Mouse (Mus musculus) CH12.LX (cell line): ENCODE data around the gene Plppr3. TPM values are rescaled to one million over a fixed set of nuclear protein-coding genes. Genes with fewer than 3 reads are reported as not detected.

ENCODE experiments used
- DNase-seq: peaks from one replicate; pipeline ENCODE4 v3.0.0-alpha.2; 2013; ENCODE audit errors: extremely low read depth
- H3K27ac ChIP-seq: 2 replicates; pipeline ENCODE4 v1.5.1; 2012; ENCODE audit warnings: low read depth, mild to moderate bottlenecking, control low read depth, moderate library complexity; ENCODE audit not compliant: insufficient read depth
- H3K27me3 ChIP-seq: replicated peaks from 2 replicates; pipeline ENCODE3; 2012; ENCODE audit warnings: inconsistent platforms
- H3K36me3 ChIP-seq, 2 experiments: replicated peaks in 1 of 2; 2 replicates each; pipeline versions ENCODE3 to v1.6.1; 2012; ENCODE audit warnings: inconsistent platforms in 1 of 2, low read length in 1 of 2, mild to moderate bottlenecking in 1 of 2, mixed read lengths in 1 of 2, moderate library complexity in 1 of 2; ENCODE audit not compliant: control insufficient read depth in 1 of 2, insufficient read depth in 1 of 2
- H3K4me1 ChIP-seq, 2 experiments: 2 replicates each; pipeline ENCODE4 v1.6.1; 2012; ENCODE audit warnings: inconsistent platforms in 1 of 2, moderate library complexity in 1 of 2; ENCODE audit not compliant: insufficient read depth in 2 of 2, control insufficient read depth in 1 of 2
- H3K4me2 ChIP-seq: 2 replicates; pipeline ENCODE4 v1.6.1; 2012; ENCODE audit warnings: low read depth, mild to moderate bottlenecking, control low read depth; ENCODE audit not compliant: poor library complexity, insufficient read depth, severe bottlenecking
- H3K4me3 ChIP-seq, 3 experiments: fragments of 150-350 bp in 1 of 3; sonication (generic) in 1 of 3; replicated peaks in 1 of 3; 2 replicates each; pipeline versions ENCODE3 to v1.5.1; 2011 to 2012; ENCODE audit warnings: low read depth in 2 of 3, low read length in 2 of 3, mild to moderate bottlenecking in 2 of 3, moderate library complexity in 2 of 3, control low read depth in 1 of 3, improper control_type of control experiment in 1 of 3, inconsistent platforms in 1 of 3, mixed read lengths in 1 of 3; ENCODE audit not compliant: poor library complexity in 1 of 3
- H3K79me2 ChIP-seq: replicated peaks from 2 replicates; pipeline ENCODE4 v1.6.1; 2012; ENCODE audit warnings: mild to moderate bottlenecking, moderate library complexity; ENCODE audit not compliant: control insufficient read depth, poor library complexity, insufficient read depth, severe bottlenecking; ENCODE audit errors: extremely low read depth
- H3K9ac ChIP-seq: 2 replicates; pipeline ENCODE4 v1.6.1; 2012; ENCODE audit warnings: low read depth, mild to moderate bottlenecking, control low read depth, moderate library complexity; ENCODE audit not compliant: insufficient read depth
- H3K9me3 ChIP-seq: replicated peaks from 2 replicates; pipeline ENCODE3; 2012; ENCODE audit warnings: low read length, inconsistent platforms, mixed read lengths
- EP300 ChIP-seq: IDR thresholded peaks from 2 replicates; pipeline ENCODE4 v1.6.1; 2011; ENCODE audit warnings: low read length, improper control_type of control experiment
- ETS1 ChIP-seq: conservative IDR thresholded peaks from 2 replicates; pipeline ENCODE4 v1.6.1; 2012; ENCODE audit warnings: low read depth, mild to moderate bottlenecking, inconsistent platforms, low read length, improper control_type of control experiment, moderate library complexity
- HCFC1 ChIP-seq: IDR thresholded peaks from 2 replicates; pipeline ENCODE4 v1.6.1; 2012; ENCODE audit warnings: low read depth, mild to moderate bottlenecking, inconsistent platforms, low read length, improper control_type of control experiment
- IRF4 ChIP-seq: IDR thresholded peaks from 2 replicates; pipeline ENCODE4 v1.6.1; 2014; ENCODE audit warnings: low read depth, mild to moderate bottlenecking, inconsistent platforms, low read length, improper control_type of control experiment
- JUN ChIP-seq: IDR thresholded peaks from 2 replicates; pipeline ENCODE4 v1.6.1; 2011; ENCODE audit warnings: low read depth, mild to moderate bottlenecking, low read length, improper control_type of control experiment, moderate library complexity; ENCODE audit not compliant: insufficient read depth
- JUND ChIP-seq: conservative IDR thresholded peaks from 2 replicates; pipeline ENCODE4 v1.6.1; 2011; ENCODE audit warnings: low read depth, low read length, improper control_type of control experiment
- MAFK ChIP-seq: IDR thresholded peaks from 2 replicates; pipeline ENCODE4 v1.6.1; 2011; ENCODE audit warnings: low read length, improper control_type of control experiment; ENCODE audit not compliant: insufficient replicate concordance
- MYC ChIP-seq: IDR thresholded peaks from 2 replicates; pipeline ENCODE4 v1.6.1; 2011; ENCODE audit warnings: low read depth, mild to moderate bottlenecking, improper control_type of control experiment, low read length
- PAX5 ChIP-seq: IDR thresholded peaks from 2 replicates; pipeline ENCODE4 v1.6.1; 2012; ENCODE audit warnings: low read length, inconsistent platforms, mixed read lengths
- POLR2A ChIP-seq: IDR thresholded peaks from 2 replicates; pipeline ENCODE4 v1.6.1; 2011; ENCODE audit warnings: low read depth, mild to moderate bottlenecking, improper control_type of control experiment, low read length
- POLR2AphosphoS2 ChIP-seq: IDR thresholded peaks from 2 replicates; pipeline ENCODE4 v1.6.1; 2011; ENCODE audit warnings: low read depth, low read length, improper control_type of control experiment
- RAD21 ChIP-seq: IDR thresholded peaks from 2 replicates; pipeline ENCODE4 v1.6.1; 2011; ENCODE audit warnings: low read depth, mild to moderate bottlenecking, low read length, improper control_type of control experiment, moderate library complexity
- RCOR1 ChIP-seq: conservative IDR thresholded peaks from 2 replicates; pipeline ENCODE4 v1.6.1; 2012; ENCODE audit warnings: low read depth, mild to moderate bottlenecking, inconsistent platforms, low read length, improper control_type of control experiment
- SIN3A ChIP-seq: IDR thresholded peaks from 2 replicates; pipeline ENCODE4 v1.6.1; 2012; ENCODE audit warnings: low read length, improper control_type of control experiment, inconsistent platforms
- TBP ChIP-seq: conservative IDR thresholded peaks from 2 replicates; pipeline ENCODE4 v1.6.1; 2011; ENCODE audit warnings: low read depth, low read length, improper control_type of control experiment
- TCF12 ChIP-seq: IDR thresholded peaks from 2 replicates; pipeline ENCODE4 v1.6.1; 2014; ENCODE audit warnings: low read depth, mild to moderate bottlenecking, inconsistent platforms, low read length, improper control_type of control experiment
- USF1 ChIP-seq: IDR thresholded peaks from 2 replicates; pipeline ENCODE4 v1.6.1; 2014; ENCODE audit warnings: low read depth, mild to moderate bottlenecking, inconsistent platforms, low read length, improper control_type of control experiment
- USF2 ChIP-seq: conservative IDR thresholded peaks from 2 replicates; pipeline ENCODE4 v1.6.1; 2011; ENCODE audit warnings: low read depth, low read length, improper control_type of control experiment
- ZNF384 ChIP-seq: IDR thresholded peaks from 2 replicates; pipeline ENCODE4 v1.6.1; 2012; ENCODE audit warnings: low read depth, low read length, improper control_type of control experiment, inconsistent platforms
- dilution Hi-C: fragments of 300-500 bp; cut with MboI; formaldehyde crosslinking; loops from 2 replicates; pipeline ENCODE4 v1.14.3; 2020; ENCODE audit warnings: low sequenced_read_pairs; ENCODE audit not compliant: extremely low pct_unique_long_range_greater_than_20kb, extremely low pct_ligation_motif_present
- in situ Hi-C: fragments of 300-500 bp; cut with MboI; formaldehyde crosslinking; loops from 3 replicates; pipeline ENCODE4 v1.14.3; 2019; ENCODE audit warnings: low sequenced_read_pairs, low pct_ligation_motif_present, low pct_unique_long_range_greater_than_20kb, mixed read lengths
- polyA plus RNA-seq: library from polyadenylated mRNA; unstranded; fragments of >175 nt; gene quantifications from 2 replicates; pipeline ENCODE4 v1.2.1, GENCODE M21; 2012; ENCODE audit warnings: low read depth; ENCODE audit not compliant: insufficient read length
- total RNA-seq, 2 experiments: library from RNA; depleted of rRNA; stranded (reverse); fragments of 300-350 nt in 1 of 2; fragments of >200 nt in 1 of 2; gene quantifications; 2 replicates each; pipeline ENCODE4 v1.2.3; 2012 to 2014

Gene Plppr3
- total and polyA plus RNA-seq, 3 experiments, result 0.47 to 3.4 TPM; not detected in 1

DNA sequence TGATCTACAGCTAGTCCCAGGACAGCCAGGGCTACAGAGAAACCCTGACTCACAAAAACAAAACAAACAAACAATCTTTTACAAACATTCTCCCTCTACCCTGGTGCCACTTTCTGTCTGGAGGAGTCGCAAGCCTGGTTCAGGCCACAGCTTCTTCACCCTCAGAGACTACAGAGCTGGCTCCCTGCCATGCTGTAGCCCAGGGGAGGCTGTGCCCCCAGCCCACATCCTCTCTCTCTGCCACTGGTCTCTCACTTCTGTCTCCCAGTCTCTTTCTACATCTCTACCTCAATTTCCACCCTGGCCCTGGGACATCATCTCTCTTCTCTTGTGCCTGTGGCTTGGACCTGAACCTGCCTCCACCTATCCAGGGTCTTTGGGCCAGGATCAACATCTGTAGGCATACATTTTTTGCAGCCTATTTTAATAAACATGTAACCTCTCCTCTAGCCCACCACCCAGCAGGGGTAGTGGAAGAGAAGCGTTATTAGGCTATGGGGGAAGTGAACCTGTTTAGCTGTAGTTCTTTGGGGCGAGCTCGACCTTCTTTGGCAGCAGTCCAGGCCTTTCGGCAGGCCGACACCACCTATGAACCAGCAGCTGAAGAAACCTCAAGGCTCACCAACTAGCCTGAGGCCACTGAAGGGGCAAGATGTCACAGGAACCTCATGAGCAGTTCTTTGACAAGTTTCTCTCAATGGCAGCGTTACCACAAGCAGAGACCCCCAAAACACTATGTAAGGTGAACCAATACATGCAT is 42.2 kb downstream of the Plppr3 start:
- no peak overlapping the region for H3K27ac ChIP-seq
- no peak overlapping the region for H3K4me2 ChIP-seq
- H3K79me2 ChIP-seq, result no peaks in the 10 kb centered on the region
- H3K36me3 ChIP-seq, result no peaks in the 10 kb centered on the region
- TF ChIP-seq ETS1 (no peak), MAFK (no peak), MYC (no peak), RCOR1 (no peak), POLR2AphosphoS2 (no peak), RAD21 (no peak), TCF12 (no peak), USF1 (no peak), POLR2A (no peak), SIN3A (no peak), HCFC1 (no peak), JUN (no peak), JUND (no peak), EP300 (no peak), ZNF384 (no peak), PAX5 (no peak)
- no peaks in the 10 kb centered on the region for H3K4me1 ChIP-seq
- DNase-seq, result no peak
- peaks cover 48% of the 10 kb centered on the region for H3K27me3 ChIP-seq
- no peak overlapping the region for H3K9ac ChIP-seq
- peaks cover 5% of the 10 kb centered on the region for H3K9me3 ChIP-seq
- H3K4me3 ChIP-seq, result no peak overlapping the region
- in situ Hi-C loops, result loop anchor here (5.0 kb wide), 1 partner anchor 90 kb away; the partner anchor contains the start of gene R3hdm4
- dilution Hi-C loops, result no loop called here

- H3K4me1 ChIP-seq, result no peaks in the 10 kb centered on the region
- DNase-seq, result no peak
- H3K9me3 ChIP-seq, result no peaks in the 10 kb centered on the region
- H3K9ac ChIP-seq, result no peak overlapping the region
- no peak overlapping the region for H3K4me3 ChIP-seq
- dilution Hi-C loops (no loop called here), in situ Hi-C loops (loop anchor here (5.0 kb wide), 1 partner anchor 91 kb away; the partner anchor contains the start of gene R3hdm4)
- no peaks in the 10 kb centered on the region for H3K36me3 ChIP-seq
- H3K4me2 ChIP-seq, result no peak overlapping the region
- H3K79me2 ChIP-seq, result no peaks in the 10 kb centered on the region
- peaks cover 54% of the 10 kb centered on the region for H3K27me3 ChIP-seq
- no peak overlapping the region for H3K27ac ChIP-seq
- TF ChIP-seq TBP (no peak), SIN3A (no peak), USF2 (no peak), IRF4 (no peak), ETS1 (no peak)
These were observed 42.9 kb downstream of the Plppr3 start for GRCm38 (mm10) chr10:79831583-79831982.
